Mouse (Mus musculus): Measurements from ENCODE around the gene Mamstr. TPM values are rescaled to one million over a fixed set of nuclear protein-coding genes. Genes with fewer than 3 reads are reported as not detected.

Gene Mamstr
- total RNA-seq, 1 experiment = 0.71 TPM

GRCm38 (mm10) chr7:45640191-45640957 is 597 bp downstream of the Mamstr start:
- Histone ChIP-seq H3K9ac (ENCODE audit: insufficient read depth, low read depth, low read length, poor library complexity, severe bottlenecking) (no peak overlapping the region), H3K27ac (ENCODE audit: insufficient read depth, low read depth, low read length, poor library complexity, severe bottlenecking) (no peak overlapping the region), H3K4me3 (ENCODE audit: insufficient read depth in 1 of 2, low read depth in 1 of 2, low read length in 2 of 2, poor library complexity in 1 of 2, severe bottlenecking in 1 of 2) (no peak overlapping the region), H3K36me3 (ENCODE audit: control insufficient read depth, insufficient read depth, low read length, poor library complexity, severe bottlenecking) (peaks cover 2% of the 10 kb centered on the region; the same call in 1 of the 2 replicates), H3K4me1 (ENCODE audit: control insufficient read depth in 2 of 2, insufficient read depth in 2 of 2, low read length in 2 of 2, poor library complexity in 1 of 2) (peaks cover 1 to 17% of the 10 kb centered on the region in 2 experiments; a peak in 2 of 4 replicates), H3K9me3 (ENCODE audit: control insufficient read depth, insufficient read depth, low read depth, low read length) (no peaks in the 10 kb centered on the region)
- no peak for TF ChIP-seq MAFK (IDR thresholded peaks at IDR 0.05; ENCODE audit: insufficient read depth, low read depth, low read length)
- TF ChIP-seq ZC3H11A (IDR thresholded peaks at IDR 0.05; ENCODE audit: borderline replicate concordance, low read depth, low read length) = no peak
- TF ChIP-seq CHD2 (IDR thresholded peaks at IDR 0.05; ENCODE audit: low read depth, low read length) = no peak
- no peak for TF ChIP-seq ZNF384 (IDR thresholded peaks at IDR 0.05; ENCODE audit: low read depth, low read length)
- no peak for TF ChIP-seq HCFC1 (IDR thresholded peaks at IDR 0.05; ENCODE audit: borderline replicate concordance, insufficient read depth, low read length)
- no peak for DNase-seq (ENCODE audit: low read depth, low spot score)
- in situ Hi-C loops (cut with MboI; ENCODE audit: low sequenced_read_pairs in 2 of 2, unreplicated experiment in 2 of 2) = no loop called here

GRCm38 (mm10) chr7:45641391-45642040 is 1.7 kb downstream of the Mamstr start:
- TF ChIP-seq HCFC1 (IDR thresholded peaks at IDR 0.05; ENCODE audit: borderline replicate concordance, insufficient read depth, low read length) (no peak), ZNF384 (IDR thresholded peaks at IDR 0.05; ENCODE audit: low read depth, low read length) (no peak), CHD2 (IDR thresholded peaks at IDR 0.05; ENCODE audit: low read depth, low read length) (no peak), ZC3H11A (IDR thresholded peaks at IDR 0.05; ENCODE audit: borderline replicate concordance, low read depth, low read length) (no peak), MAFK (IDR thresholded peaks at IDR 0.05; ENCODE audit: insufficient read depth, low read depth, low read length) (no peak)
- Histone ChIP-seq H3K4me1 (ENCODE audit: control insufficient read depth in 2 of 2, insufficient read depth in 2 of 2, low read length in 2 of 2, poor library complexity in 1 of 2) (peaks cover 0 to 15% of the 10 kb centered on the region in 2 experiments; a peak in 1 of 4 replicates), H3K9ac (ENCODE audit: insufficient read depth, low read depth, low read length, poor library complexity, severe bottlenecking) (no peak overlapping the region), H3K9me3 (ENCODE audit: control insufficient read depth, insufficient read depth, low read depth, low read length) (no peaks in the 10 kb centered on the region), H3K36me3 (ENCODE audit: control insufficient read depth, insufficient read depth, low read length, poor library complexity, severe bottlenecking) (peaks cover 2% of the 10 kb centered on the region; the same call in 1 of the 2 replicates), H3K4me3 (ENCODE audit: insufficient read depth in 1 of 2, low read depth in 1 of 2, low read length in 2 of 2, poor library complexity in 1 of 2, severe bottlenecking in 1 of 2) (no peak overlapping the region), H3K27ac (ENCODE audit: insufficient read depth, low read depth, low read length, poor library complexity, severe bottlenecking) (no peak overlapping the region)
- no peak for DNase-seq (ENCODE audit: low read depth, low spot score)
- in situ Hi-C loops (cut with MboI; ENCODE audit: low sequenced_read_pairs in 2 of 2, unreplicated experiment in 2 of 2) = no loop called here

- Histone ChIP-seq H3K4me3 (ENCODE audit: insufficient read depth in 1 of 2, low read depth in 1 of 2, low read length in 2 of 2, poor library complexity in 1 of 2, severe bottlenecking in 1 of 2) (no peak overlapping the region), H3K27ac (ENCODE audit: insufficient read depth, low read depth, low read length, poor library complexity, severe bottlenecking) (no peak overlapping the region), H3K4me1 (ENCODE audit: control insufficient read depth in 2 of 2, insufficient read depth in 2 of 2, low read length in 2 of 2, poor library complexity in 1 of 2) (peaks cover 0 to 15% of the 10 kb centered on the region in 2 experiments; a peak in 1 of 4 replicates), H3K36me3 (ENCODE audit: control insufficient read depth, insufficient read depth, low read length, poor library complexity, severe bottlenecking) (peaks cover 2% of the 10 kb centered on the region; the same call in 1 of the 2 replicates), H3K9me3 (ENCODE audit: control insufficient read depth, insufficient read depth, low read depth, low read length) (no peaks in the 10 kb centered on the region), H3K9ac (ENCODE audit: insufficient read depth, low read depth, low read length, poor library complexity, severe bottlenecking) (no peak overlapping the region)
- in situ Hi-C loops (cut with MboI; ENCODE audit: low sequenced_read_pairs in 2 of 2, unreplicated experiment in 2 of 2) = no loop called here
- no peak for DNase-seq (ENCODE audit: low read depth, low spot score)
- TF ChIP-seq MAFK (IDR thresholded peaks at IDR 0.05; ENCODE audit: insufficient read depth, low read depth, low read length) (no peak), ZC3H11A (IDR thresholded peaks at IDR 0.05; ENCODE audit: borderline replicate concordance, low read depth, low read length) (no peak), HCFC1 (IDR thresholded peaks at IDR 0.05; ENCODE audit: borderline replicate concordance, insufficient read depth, low read length) (no peak), ZNF384 (IDR thresholded peaks at IDR 0.05; ENCODE audit: low read depth, low read length) (no peak), CHD2 (IDR thresholded peaks at IDR 0.05; ENCODE audit: low read depth, low read length) (no peak)
These were observed 2.3 kb downstream of the Mamstr start for GRCm38 (mm10) chr7:45642083-45642482.

- no peak for DNase-seq (ENCODE audit: low read depth, low spot score)
- Histone ChIP-seq H3K36me3 (ENCODE audit: control insufficient read depth, insufficient read depth, low read length, poor library complexity, severe bottlenecking) (peaks cover 2% of the 10 kb centered on the region; the same call in 1 of the 2 replicates), H3K9ac (ENCODE audit: insufficient read depth, low read depth, low read length, poor library complexity, severe bottlenecking) (peak overlapping the region; percentile 29), H3K4me1 (ENCODE audit: control insufficient read depth in 2 of 2, insufficient read depth in 2 of 2, low read length in 2 of 2, poor library complexity in 1 of 2) (peaks cover 0 to 15% of the 10 kb centered on the region in 2 experiments; a peak in 1 of 4 replicates), H3K27ac (ENCODE audit: insufficient read depth, low read depth, low read length, poor library complexity, severe bottlenecking) (no peak overlapping the region), H3K4me3 (ENCODE audit: insufficient read depth in 1 of 2, low read depth in 1 of 2, low read length in 2 of 2, poor library complexity in 1 of 2, severe bottlenecking in 1 of 2) (peak overlapping the region; percentile 11 to 36), H3K9me3 (ENCODE audit: control insufficient read depth, insufficient read depth, low read depth, low read length) (no peaks in the 10 kb centered on the region)
- in situ Hi-C loops (cut with MboI; ENCODE audit: low sequenced_read_pairs in 2 of 2, unreplicated experiment in 2 of 2) = no loop called here
- no peak for TF ChIP-seq HCFC1 (IDR thresholded peaks at IDR 0.05; ENCODE audit: borderline replicate concordance, insufficient read depth, low read length)
- TF ChIP-seq ZC3H11A (IDR thresholded peaks at IDR 0.05; ENCODE audit: borderline replicate concordance, low read depth, low read length) = no peak
- no peak for TF ChIP-seq CHD2 (IDR thresholded peaks at IDR 0.05; ENCODE audit: low read depth, low read length)
These were observed 2.9 kb downstream of the Mamstr start for GRCm38 (mm10) chr7:45642503-45643255.
